Mouse (Mus musculus) lung, postnatal 36 days (tissue): ENCODE measurements around the gene Prdx2.

Experiments used
- DNase-seq: peaks from one replicate; pipeline ENCODE4 v3.0.0; 2022; ENCODE audit warnings: mixed read lengths

Gene Prdx2

DNA sequence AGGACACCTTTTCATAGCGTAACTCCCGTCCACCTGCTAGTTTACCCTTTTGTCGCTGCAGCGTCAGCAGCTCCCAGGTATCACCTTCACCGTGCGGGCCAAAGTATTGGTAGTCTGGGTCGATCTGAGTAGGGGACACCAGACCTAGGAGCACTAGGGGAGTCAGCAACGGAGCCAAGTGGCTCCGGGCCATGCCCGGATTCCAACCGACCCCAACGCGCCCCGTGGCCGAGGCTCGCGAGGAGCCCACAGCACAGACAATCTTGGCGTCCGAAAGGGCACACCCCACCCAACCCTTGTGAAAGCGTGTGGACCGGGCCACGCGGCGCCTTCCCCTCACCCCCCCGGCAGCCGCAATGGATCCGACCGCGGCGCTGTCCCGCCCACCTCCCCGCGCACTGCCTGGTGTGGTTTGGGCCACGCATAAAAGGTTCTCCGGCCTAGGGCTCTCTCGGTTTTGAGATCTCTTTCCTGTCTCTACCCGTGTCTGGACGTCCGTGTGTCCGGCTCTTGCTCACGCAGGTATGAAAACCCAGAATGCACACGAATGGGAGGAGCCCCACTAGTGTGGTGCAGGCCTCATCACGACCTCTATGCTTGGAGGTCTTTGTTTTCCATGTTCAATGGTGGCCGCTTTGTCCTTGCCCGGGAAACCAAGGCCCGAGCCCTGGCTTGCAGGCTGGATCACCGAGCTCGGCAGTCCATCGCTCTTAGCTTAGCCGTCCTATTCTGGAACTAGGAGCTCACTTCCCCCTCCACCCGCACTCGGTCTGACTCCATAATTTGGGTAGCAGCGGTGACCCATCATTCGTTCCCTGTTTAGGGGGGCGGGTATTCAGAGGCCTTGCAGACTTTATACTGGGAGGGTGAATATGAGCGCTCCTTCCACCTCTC is at the start of gene Prdx2, which contains the start of the genes Gm49661 and Rnaseh2a:
Prdx2 (plus strand) TSS at position 347 of the 894 bp plus-strand sequence.
Gm49661 (minus strand) TSS at position 193 of the 894 bp plus-strand sequence.
Rnaseh2a (minus strand) TSS at position 527 of the 894 bp plus-strand sequence.
- peak; percentile 80 for DNase-seq

- peak; percentile 90 for DNase-seq
Measured at GRCm38 (mm10) chr8:84921596-84921995, 47.8 kb upstream of the Prdx2 start.

GRCm38 (mm10) chr8:84925557-84925956 is 43.8 kb upstream of the Prdx2 start:
- no peak for DNase-seq

DNA sequence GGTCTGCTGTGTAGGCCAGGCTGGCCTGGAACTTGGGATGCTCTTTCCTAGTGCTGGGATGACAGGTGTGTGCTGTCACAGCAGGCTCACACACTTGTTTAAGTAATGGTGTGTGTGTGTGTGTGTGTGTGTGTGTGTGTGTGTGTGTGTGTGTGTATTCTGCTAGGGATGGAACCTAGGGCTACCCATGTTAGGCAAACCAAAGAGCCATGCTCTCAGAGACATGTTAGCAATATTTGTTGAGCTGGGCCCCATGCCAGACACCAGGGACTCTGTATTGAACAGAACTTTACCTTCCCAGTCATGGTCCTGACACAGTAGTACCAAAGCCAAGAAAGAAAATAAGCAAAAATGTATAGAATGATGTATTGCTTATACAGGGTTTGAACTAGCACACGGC is 41.9 kb upstream of the Prdx2 start:
- no peak for DNase-seq

DNA sequence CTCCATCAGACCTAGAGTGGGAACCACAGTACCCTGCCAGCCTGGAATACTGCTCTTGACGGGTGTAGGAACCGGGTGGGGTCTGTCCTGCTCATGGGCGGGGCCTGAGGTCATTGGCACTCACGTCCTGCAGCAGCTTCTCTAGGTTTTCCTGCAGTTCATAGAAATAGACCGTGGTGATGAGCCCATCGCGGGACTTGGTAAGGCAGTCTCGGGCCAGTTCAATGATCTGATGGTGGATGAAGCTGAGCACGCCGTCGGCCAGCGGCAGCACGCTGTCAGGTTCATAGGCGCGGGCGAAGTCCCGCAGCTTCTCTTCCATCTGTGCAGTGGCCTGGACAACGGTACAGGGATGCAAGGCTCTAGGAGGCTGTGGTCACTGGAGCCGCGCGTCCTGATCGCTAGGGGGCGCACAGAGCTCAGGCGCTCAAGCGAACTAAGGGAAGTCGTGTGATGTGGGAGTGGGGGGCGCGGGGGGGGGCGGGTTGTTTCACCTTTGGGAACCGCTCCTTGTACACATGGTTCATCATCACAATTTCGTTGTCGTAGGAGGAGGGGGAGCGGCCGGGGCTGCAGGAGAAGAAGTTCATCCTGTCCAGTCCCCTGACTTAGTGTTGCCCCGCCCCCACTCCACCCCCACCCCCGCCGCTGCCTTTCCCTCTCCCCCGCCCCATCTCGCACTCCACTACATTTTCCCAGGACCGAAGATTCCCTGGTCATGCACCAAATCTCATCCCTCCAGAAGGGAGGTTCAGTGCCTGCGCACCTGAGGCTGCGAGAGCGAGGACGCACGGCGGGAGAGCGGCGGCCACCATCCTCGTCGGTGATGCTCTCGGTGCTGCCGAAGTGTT is 40.7 kb upstream of the Prdx2 start:
- peak; percentile 80 for DNase-seq

GRCm38 (mm10) chr8:84930582-84930981 is 38.8 kb upstream of the Prdx2 start:
- no peak for DNase-seq

- no peak for DNase-seq
Measured at GRCm38 (mm10) chr8:84933767-84934559, 35.4 kb upstream of the Prdx2 start.

- DNase-seq = no peak
Measured at GRCm38 (mm10) chr8:84934860-84935259, 34.5 kb upstream of the Prdx2 start.

- DNase-seq = no peak
Measured at GRCm38 (mm10) chr8:84935489-84935888, 33.9 kb upstream of the Prdx2 start.

GRCm38 (mm10) chr8:84936041-84936961 is 33.1 kb upstream of the Prdx2 start:
- DNase-seq = no peak

- peak; percentile 58 for DNase-seq
Measured at GRCm38 (mm10) chr8:84936962-84937546, 32.3 kb upstream of the Prdx2 start, which contains the start of gene Mast1. Gene Mast1, minus strand, starts transcription at chr8:84937359.

DNA sequence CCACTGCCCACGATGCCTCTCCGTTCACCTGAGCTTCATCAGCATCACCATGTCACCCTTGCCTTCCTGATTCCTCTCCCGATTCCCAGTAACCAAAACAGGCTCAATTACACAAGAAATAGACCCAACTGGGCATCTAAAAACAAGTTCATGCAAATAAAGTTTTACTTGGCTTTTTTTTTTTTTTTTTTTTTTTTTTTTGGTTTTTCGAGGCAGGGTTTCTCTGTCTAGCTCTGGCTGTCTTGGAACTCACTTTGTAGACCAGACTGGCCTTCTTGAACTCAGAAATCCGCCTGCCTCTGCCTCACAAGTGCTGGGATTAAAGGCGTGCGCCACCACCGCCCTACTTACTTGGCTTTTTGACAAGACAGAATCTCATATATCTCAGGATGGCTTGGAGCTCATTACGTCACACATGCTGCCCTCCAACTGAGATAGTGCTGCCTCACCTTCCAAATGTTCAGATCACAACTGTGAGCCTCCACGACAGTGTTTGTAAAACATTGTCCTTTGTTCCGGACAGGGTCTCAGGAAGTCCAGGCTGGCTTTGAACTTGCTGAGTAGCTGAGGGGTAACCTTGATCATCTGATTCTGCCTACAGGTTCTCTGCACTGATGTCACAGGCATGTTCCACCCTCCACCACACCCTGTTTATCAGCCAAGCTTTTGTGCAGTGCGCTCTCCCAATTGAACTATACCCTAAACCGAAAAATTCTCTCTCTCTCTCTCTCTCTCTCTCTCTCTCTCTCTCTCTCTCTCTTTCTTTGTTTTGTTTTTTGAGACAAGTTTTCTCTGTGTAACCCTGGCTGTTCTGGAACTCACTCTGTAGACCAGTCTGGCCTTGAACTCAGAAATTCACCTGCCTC is 31.5 kb upstream of the Prdx2 start:
- DNase-seq = no peak

DNA sequence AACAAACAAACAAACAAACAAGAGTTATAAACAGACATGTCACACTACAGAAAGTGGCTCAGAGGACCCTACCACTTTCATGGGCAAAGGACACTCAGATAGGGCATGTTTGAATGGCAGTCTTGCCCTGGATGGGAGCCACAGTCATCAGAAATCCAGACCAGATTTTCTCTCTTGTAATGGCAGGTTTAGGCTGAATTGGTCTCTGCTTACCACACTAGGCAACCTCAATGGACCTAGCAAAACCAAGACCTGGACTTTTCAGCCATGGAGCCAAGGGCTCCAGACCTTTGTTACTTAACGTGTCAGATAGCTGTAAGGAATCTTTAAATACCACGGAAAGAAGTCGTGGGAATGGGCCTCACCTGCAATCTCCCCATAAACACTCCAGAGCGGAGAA is 25.7 kb upstream of the Prdx2 start:
- no peak for DNase-seq

DNA sequence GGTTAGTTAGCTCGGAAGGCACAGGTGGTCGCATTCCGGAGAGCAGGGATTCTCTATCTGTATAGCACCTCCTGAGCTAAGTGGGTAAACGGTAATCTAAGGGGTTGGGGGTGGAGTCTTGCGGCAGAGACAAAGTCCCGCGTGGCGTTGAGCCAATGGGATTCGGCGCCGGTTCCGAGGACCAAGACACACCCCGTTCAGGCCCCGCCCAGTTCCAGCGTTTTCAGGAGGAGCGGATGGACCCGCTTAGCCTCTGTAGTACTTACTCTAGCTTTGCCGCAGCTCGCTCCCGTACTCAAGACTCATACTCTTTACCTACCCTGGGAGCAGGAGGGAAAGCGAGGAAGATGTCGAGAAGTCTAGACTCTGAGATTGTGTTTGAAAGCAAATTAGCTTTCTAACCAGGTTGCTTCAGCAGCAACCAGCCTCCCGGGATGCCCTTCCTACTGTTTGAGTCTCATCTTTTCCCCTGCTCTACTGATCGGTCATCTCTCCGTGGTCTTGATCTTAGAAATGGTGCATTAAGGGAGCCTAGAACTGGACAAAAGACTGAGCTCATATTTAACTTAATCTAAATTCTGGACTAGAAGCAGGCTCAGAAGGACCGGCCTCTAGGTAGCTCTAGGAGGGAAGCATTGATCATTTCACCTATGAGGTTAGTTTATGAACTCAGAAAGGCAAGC is 24.8 kb upstream of the Prdx2 start:
- peak; percentile 38 for DNase-seq

DNA sequence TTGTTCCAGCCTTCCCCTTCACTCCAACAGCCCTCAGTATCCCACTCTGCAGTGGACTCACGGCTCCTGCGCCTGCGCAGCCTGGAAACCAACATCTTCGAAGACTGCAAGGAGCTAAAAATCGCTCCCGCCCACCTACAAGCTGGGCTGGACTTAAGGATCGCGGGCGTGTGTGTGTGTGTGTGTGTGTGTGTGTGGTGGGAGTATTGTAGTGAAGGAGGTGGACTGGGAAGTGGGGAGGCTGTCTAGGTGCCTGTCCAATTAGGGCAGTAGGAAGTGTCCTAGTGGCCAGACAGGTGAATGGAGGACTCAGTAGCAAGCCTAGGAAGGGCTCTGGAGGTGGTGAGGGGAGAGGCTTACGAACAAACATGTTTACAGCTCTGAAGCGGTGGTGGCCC is 24.2 kb upstream of the Prdx2 start:
- DNase-seq = no peak

- DNase-seq = no peak
Measured at GRCm38 (mm10) chr8:84945633-84946527, 23.5 kb upstream of the Prdx2 start.

DNA sequence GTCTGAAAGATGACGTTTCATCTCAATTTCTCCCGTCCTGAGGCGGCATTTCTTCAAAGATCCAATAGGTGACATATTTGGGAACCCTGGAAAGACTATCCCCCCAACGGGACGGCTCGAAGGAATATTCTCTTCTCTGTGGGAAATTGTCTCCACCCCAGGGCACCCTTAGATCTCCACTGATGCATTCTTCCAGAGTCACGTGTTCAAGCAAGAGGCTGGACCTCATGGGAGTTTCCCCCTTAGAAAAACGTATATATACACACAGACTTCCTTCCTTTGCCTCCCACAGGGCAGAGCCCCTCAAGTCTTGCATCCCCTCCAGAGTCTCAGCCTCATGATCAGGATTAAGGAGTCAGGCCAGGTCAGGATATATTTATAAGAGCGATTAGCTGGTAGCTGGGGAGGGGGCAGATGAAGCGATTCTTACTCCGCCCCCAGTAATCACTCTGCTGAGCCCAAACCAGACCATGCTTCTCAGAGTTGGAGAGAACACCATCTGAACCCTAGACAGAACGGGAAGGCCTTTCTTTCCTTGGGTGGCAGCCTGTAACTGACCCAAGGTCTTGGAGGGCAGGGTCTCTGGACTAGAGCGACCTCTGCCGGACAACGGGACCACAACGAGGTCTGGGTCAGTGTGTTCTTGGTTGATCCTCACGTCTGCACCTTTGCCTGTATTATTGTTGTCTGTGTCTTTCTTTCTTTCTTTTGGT is 22.7 kb upstream of the Prdx2 start, which contains the start of gene Rtbdn:
Rtbdn (plus strand) TSS at position 464 of the 713 bp plus-strand sequence.
- DNase-seq = no peak

DNA sequence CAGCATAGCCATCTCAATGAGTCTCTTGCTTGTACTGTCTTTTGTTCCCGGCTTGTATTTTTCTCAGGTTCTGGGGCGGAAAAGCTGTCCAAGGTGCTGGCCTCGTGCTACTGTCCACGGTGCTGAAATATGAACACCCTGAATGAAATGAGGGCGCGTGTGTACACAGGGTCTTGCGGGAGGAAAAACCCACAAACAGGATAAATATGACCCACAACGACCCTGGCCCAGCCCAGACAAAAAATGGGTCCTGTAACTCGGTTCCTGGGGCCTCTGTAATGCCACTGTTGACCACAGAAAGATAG is 22.2 kb upstream of the Prdx2 start:
- DNase-seq = peak; percentile 59
